Mouse (Mus musculus) left cerebral cortex, postnatal 25 days (tissue): ENCODE results near the gene Plcb2. TPM values are rescaled to one million over a fixed set of nuclear protein-coding genes. Genes with fewer than 3 reads are reported as not detected.

ENCODE experiments used
- DNase-seq, 2 experiments: peaks; one replicate each; pipeline ENCODE4 v3.0.0; 2022; ENCODE audit warnings: low spot score in 2 of 2, mixed read lengths in 1 of 2
- intact Hi-C: fragments of 180-260 bp; cut with DNase I; formaldehyde crosslinking; loops from one replicate; pipeline ENCODE4 v1.15.1; 2025
- total RNA-seq, 2 experiments: library from RNA; stranded (reverse); gene quantifications; 2 replicates each; pipeline ENCODE4 v1.2.3; 2021

Plcb2 gene
- total RNA-seq, 2 experiments from 2014 or later: 2.1 to 2.6 TPM

DNA sequence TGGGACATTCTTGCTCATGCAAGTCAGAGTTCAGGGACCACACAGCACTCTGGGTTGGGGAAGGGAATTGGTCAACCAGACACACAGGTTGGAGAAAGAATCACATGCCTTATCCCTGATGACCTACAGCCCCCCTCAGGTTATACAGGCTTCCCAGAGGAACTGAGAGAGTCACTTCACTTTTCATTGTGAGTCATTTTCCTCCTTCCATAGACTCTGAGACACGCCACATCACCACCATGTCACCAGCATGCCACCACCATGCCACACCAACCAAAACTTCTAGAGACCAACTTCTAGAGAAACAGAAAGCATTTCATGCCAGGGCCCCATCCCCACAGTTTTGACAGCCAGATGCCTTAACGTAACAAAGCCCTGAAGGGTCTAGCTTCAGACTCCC is 1.4 kb downstream of the Plcb2 start:
- intact Hi-C loops: no loop called here
- no peak for DNase-seq

DNA sequence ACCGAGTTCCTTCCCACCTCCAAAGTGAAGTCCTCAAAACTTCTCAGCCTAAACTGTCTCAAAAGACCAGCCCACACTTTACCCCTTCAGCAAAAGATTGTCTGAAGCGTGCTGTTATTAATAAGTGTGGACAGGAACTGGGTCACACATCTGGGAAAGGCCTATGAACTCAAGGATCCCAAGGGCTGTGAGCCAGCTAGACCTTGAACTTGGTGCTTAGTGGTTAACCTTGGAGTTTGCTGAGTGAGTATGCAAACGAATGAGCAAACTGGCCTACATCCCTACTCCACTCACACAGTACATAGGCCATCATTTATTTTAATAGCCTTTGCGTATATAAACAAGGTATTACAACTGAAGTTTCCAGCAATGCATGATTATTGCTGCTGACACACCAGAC is 2.7 kb downstream of the Plcb2 start:
- no peak for DNase-seq
- intact Hi-C loops: no loop called here

DNA sequence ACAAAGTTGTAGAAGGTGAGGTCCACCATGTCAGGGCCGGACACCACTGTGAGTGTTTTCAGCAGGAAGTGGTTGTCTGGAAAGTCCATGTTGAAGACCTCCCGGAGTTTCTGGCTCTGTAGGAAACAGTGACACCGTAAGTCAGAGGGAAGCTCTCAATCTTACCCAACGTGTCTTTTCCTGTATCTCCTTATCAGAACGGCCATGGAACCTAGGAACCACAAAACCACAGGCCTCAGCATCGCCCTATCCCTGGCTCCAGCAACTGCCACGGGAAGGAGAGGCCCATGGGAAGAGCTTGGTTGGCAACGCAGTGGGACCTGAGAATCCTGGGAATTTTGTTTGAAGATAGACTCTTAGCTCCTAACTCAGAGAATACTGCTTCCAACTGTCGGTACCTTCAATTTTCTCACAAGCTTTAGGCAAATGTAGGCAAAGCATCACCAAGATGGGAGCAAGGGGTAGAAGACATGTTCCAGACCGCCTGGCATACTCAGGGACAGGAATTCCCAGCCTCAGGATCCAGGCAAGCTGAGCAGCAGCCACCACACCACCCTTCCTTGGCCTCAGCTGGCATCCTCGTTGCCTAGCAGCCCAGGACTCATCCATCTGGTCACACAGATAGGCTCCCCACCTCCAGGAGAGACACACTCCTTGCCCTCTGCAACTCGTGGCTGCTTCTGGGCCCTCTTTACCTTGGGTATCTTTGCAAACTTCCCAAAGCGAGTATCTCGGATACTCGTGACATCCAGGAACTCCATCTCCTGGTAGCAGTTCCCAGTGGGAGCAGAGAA is 4.3 kb downstream of the Plcb2 start:
- no peak for DNase-seq
- intact Hi-C loops: no loop called here

GRCm38 (mm10) chr2:118716677-118717076 is 11.6 kb downstream of the Plcb2 start:
- no peak for DNase-seq
- intact Hi-C loops: no loop called here

DNA sequence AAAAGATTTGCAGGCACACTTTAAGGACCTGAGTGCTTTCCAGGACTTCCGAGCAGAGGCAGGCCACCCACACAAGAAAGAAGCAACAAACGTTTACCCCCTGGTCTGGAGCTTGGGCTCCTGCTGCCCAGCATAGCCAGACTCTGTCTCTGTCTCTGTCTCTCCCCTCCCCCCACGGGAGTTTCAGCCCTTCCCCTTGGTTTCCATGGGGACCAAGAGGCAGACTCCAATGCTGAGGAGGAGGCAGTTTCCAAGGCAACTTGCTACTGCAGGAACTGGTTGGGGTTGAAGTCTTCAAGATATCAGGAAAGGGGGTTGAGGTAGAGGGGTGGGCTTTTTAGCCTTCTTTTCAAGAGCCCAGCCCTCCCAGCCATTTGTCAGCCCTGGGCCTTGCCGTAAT is 14.0 kb downstream of the Plcb2 start:
- DNase-seq: peak; percentile 77 to 91
- intact Hi-C loops: no loop called here

- no peak for DNase-seq
- intact Hi-C loops: no loop called here
Measured at GRCm38 (mm10) chr2:118713631-118714030, 14.6 kb downstream of the Plcb2 start.

- intact Hi-C loops: no loop called here
- peak; percentile 58 to 63 for DNase-seq
Measured at GRCm38 (mm10) chr2:118711038-118711494, 17.2 kb downstream of the Plcb2 start.

DNA sequence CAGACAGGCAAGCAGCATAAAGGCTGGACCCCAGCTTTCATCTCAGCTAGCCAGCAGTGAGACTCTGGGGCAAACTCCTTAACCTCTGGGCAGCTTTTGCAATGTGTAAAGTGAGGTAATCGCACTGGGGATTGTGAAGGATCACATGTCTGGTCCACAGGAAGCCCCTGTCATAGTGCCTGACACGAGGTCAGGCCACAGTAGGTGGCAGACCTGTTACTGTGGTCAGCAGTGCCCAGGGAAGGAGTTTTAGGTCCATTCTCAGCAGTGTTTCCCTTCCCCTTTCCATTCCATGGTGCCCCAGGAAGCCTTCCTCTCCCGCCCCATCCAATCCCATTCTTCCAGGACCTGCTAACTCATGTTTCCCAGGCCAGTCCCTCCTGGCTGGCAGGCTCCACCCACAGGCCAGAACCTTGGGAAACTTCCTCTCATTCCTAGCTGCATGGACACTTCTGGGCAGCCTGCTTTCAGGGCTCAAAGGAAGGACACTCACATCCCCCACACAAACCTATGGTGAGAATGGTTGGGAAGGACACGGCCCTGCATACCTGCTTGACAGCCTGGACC is 18.5 kb downstream of the Plcb2 start:
- no peak for DNase-seq
- intact Hi-C loops: no loop called here

GRCm38 (mm10) chr2:118708472-118708871 is 19.8 kb downstream of the Plcb2 start:
- no peak for DNase-seq
- intact Hi-C loops: no loop called here

DNA sequence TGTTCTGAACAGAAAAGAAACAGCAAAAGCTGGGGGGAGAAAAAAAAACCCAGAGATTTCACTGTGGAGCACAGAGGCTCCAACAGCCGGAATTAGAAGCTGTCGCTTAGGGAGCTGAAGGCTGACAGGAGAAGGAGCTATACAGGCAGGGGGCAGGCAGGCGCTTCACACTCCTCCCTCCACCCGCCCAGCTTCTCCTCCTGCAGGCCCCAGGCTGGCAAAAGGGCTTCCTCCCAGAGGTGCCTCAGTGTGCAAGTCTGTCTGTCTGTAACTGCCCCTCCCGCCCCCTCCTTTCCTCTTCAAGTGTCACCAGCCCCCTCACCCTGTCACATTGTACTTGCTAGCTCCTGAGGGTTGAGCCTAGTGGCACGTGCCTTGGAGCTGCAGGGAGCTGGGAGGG is 21.8 kb downstream of the Plcb2 start:
- intact Hi-C loops: no loop called here
- peak in 1 of 2 experiments; percentile 68 for DNase-seq

GRCm38 (mm10) chr2:118703913-118704730 is 24.1 kb downstream of the Plcb2 start, which contains the start of gene Ankrd63:
Gene Ankrd63 (minus strand): TSS chr2:118703963.
- intact Hi-C loops: loop anchor here (5.0 kb wide), 1 partner anchor 43 kb away; the partner anchor contains the start of gene Inafm2
- peak in 1 of 2 experiments; percentile 48 for DNase-seq

GRCm38 (mm10) chr2:118702883-118703761 is 25.1 kb downstream of the Plcb2 start:
- DNase-seq: no peak
- intact Hi-C loops: loop anchor here (1.0 to 5.0 kb wide), 2 partner anchors 27 to 44 kb away; partner anchors contain the start of gene Inafm2

GRCm38 (mm10) chr2:118701971-118702882 is 26.0 kb downstream of the Plcb2 start:
- intact Hi-C loops: loop anchor here (1.0 to 5.0 kb wide), 3 partner anchors 28 to 181 kb away; partner anchors contain the start of gene Inafm2
- no peak for DNase-seq

DNA sequence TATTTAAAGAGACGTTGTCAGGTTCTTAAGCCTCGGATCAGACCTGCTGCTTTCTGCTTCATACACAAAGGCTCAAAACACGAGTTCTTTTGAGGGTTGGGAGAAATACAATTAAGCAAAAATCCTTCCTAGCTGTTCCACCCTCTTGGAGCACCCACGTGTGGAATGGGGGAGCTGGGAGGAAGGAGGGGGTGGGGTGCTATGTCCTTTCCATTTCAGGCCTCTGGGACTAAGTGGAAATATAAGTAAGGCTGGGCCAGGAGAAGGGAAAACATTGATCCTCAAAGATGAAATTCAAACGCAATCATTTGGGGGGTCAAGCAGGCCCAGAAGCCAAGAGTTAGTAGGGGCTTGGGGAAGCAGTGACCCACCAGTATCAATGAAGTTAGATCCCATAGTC is 27.1 kb downstream of the Plcb2 start:
- intact Hi-C loops: loop anchor here (2.0 to 5.0 kb wide), 2 partner anchors 46 to 182 kb away; partner anchors contain the start of gene Inafm2
- peak in 1 of 2 experiments; percentile 40 for DNase-seq

- peak; percentile 72 to 74 for DNase-seq
- intact Hi-C loops: loop anchor here (2.0 to 5.0 kb wide), 2 partner anchors 47 to 182 kb away; partner anchors contain the start of gene Inafm2
Measured at GRCm38 (mm10) chr2:118700179-118701062, 27.8 kb downstream of the Plcb2 start.

DNA sequence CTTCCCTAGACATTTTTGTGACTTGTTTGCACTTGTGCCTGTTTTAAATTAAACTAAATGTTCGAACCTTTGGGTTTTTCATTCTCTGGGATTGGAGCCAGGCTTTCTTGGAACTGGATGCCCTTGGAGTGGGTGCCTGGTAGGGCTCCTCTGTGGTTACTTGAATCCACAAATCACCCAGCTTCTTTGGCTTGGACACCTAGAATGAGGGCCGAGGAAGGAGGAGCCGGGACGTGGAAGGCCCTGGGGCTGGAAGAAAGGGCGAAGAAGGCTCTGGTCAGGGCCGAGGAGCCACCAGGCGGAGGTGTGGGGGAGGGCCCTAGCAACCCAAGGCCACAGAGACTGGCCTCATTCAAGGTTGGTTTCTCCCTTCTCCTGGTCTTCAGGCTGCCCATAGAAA is 30.3 kb downstream of the Plcb2 start:
- DNase-seq: no peak
- intact Hi-C loops: loop anchor here (2.0 kb wide), 1 partner anchor 433 kb away; no protein-coding TSS in a partner anchor
